Mouse (Mus musculus) hindbrain, embryonic 14.5 days (tissue): Measurements from ENCODE around the gene Nav1. TPM values are rescaled to one million over a fixed set of nuclear protein-coding genes. Genes with fewer than 3 reads are reported as not detected.

Experiments
- ATAC-seq: fragments of 200-750 bp; cut with Nextera tagmentation; 2 replicates; pipeline ENCODE4 v1.8.0; 2017; ENCODE audit warnings: moderate number of reproducible peaks, mild to moderate bottlenecking, moderate TSS enrichment, moderate library complexity; ENCODE audit not compliant: low FRiP score
- DNase-seq: peaks from one replicate; pipeline ENCODE4 v3.0.0-alpha.2; 2015; ENCODE audit warnings: low spot score
- H3K27ac ChIP-seq: fragments of 300-500 bp; sonication (generic); 2 replicates; pipeline ENCODE4 v1.5.1; 2014; ENCODE audit warnings: mild to moderate bottlenecking, moderate library complexity
- H3K27me3 ChIP-seq: fragments of 300-500 bp; sonication (generic); 2 replicates; pipeline ENCODE4 v1.6.1; 2014; ENCODE audit warnings: mild to moderate bottlenecking, low read length, mixed read lengths; ENCODE audit not compliant: control insufficient read depth, insufficient read depth
- H3K36me3 ChIP-seq: fragments of 300-500 bp; sonication (generic); replicated peaks from 2 replicates; pipeline ENCODE4 v1.6.1; 2014; ENCODE audit not compliant: control insufficient read depth, insufficient read depth
- H3K4me1 ChIP-seq: fragments of 300-500 bp; sonication (generic); replicated peaks from 2 replicates; pipeline ENCODE4 v1.6.1; 2014; ENCODE audit warnings: antibody characterized with exemption, low read length, mixed read lengths; ENCODE audit not compliant: control insufficient read depth, insufficient read depth
- H3K4me2 ChIP-seq: fragments of 300-500 bp; sonication (generic); replicated peaks from 2 replicates; pipeline ENCODE4 v1.6.1; 2014; ENCODE audit warnings: mild to moderate bottlenecking, moderate library complexity
- H3K4me3 ChIP-seq: fragments of 300-500 bp; sonication (generic); replicated peaks from 2 replicates; pipeline ENCODE4 v1.5.1; 2014; ENCODE audit warnings: mild to moderate bottlenecking, low read length
- H3K9ac ChIP-seq: fragments of 300-500 bp; sonication (generic); 2 replicates; pipeline ENCODE4 v1.6.1; 2014
- H3K9me3 ChIP-seq: fragments of 300-500 bp; sonication (generic); 2 replicates; pipeline ENCODE4 v1.6.1; 2016; ENCODE audit warnings: low read length; ENCODE audit not compliant: control insufficient read depth
- WGBS: fragments of 180-500 bp; shearing (Covaris S2); extraction: QIAGEN DNeasy Blood & Tissue Kit; methylation state at CpG from one replicate; pipeline ENCODE4 v1.1.7; 2014; 5-methylcytosine and 5-hydroxymethylcytosine counted together
- polyA plus RNA-seq: library from polyadenylated mRNA; unstranded; fragments of >200 nt; fragmentation: Nextera tagmentation; extraction: Ambion mirVana; gene quantifications from 2 replicates; pipeline ENCODE4 v1.2.1, GENCODE M21; 2014

Nav1 gene
- polyA plus RNA-seq, 1 experiment from 2014 or later: 60.2 TPM

- Histone ChIP-seq H3K9ac (no peak overlapping the region), H3K27ac (no peak overlapping the region), H3K4me2 (no peak overlapping the region), H3K4me1 (peaks cover 86% of the 10 kb centered on the region), H3K9me3 (no peaks in the 10 kb centered on the region), H3K4me3 (no peak overlapping the region), H3K36me3 (peaks cover 11% of the 10 kb centered on the region; the same call in 1 of the 2 replicates), H3K27me3 (no peaks in the 10 kb centered on the region)
- DNase-seq (no peak), ATAC-seq (no peak)
- WGBS: 68% methylated on average over 2 of the region's 2 CpGs
Measured at GRCm38 (mm10) chr1:135577793-135578192, 29.3 kb downstream of the Nav1 start.

- H3K4me1 ChIP-seq: peaks cover 65% of the 10 kb centered on the region
- peaks cover 11% of the 10 kb centered on the region; the same call in 1 of the 2 replicates for H3K36me3 ChIP-seq
- no peak overlapping the region for H3K4me3 ChIP-seq
- H3K9ac ChIP-seq: no peak overlapping the region
- DNase-seq: no peak
- H3K4me2 ChIP-seq: no peak overlapping the region
- ATAC-seq: no peak
- H3K9me3 ChIP-seq: no peaks in the 10 kb centered on the region
- WGBS: 91% methylated on average over 1 of the region's 1 CpGs
- H3K27me3 ChIP-seq: no peaks in the 10 kb centered on the region
- H3K27ac ChIP-seq: no peak overlapping the region
Measured at GRCm38 (mm10) chr1:135575393-135575792, 31.7 kb downstream of the Nav1 start.

- Histone ChIP-seq H3K27me3 (no peaks in the 10 kb centered on the region), H3K4me3 (no peak overlapping the region), H3K4me1 (peaks cover 57% of the 10 kb centered on the region), H3K27ac (no peak overlapping the region), H3K4me2 (no peak overlapping the region), H3K9ac (no peak overlapping the region), H3K9me3 (no peaks in the 10 kb centered on the region), H3K36me3 (peaks cover 11% of the 10 kb centered on the region; the same call in 1 of the 2 replicates)
- DNase-seq: no peak
- 84% methylated on average over 4 of the region's 4 CpGs for WGBS
- no peak for ATAC-seq
Measured at GRCm38 (mm10) chr1:135574451-135575208, 32.5 kb downstream of the Nav1 start.

GRCm38 (mm10) chr1:135572139-135572892, 34.8 kb downstream of the Nav1 start:
- 28% methylated on average over 4 of the region's 4 CpGs for WGBS
- Histone ChIP-seq H3K9me3 (no peaks in the 10 kb centered on the region), H3K36me3 (peaks cover 8% of the 10 kb centered on the region; the same call in 1 of the 2 replicates), H3K4me1 (peaks cover 34% of the 10 kb centered on the region), H3K9ac (no peak overlapping the region), H3K4me2 (no peak overlapping the region), H3K27ac (peak overlapping the region; percentile 63), H3K27me3 (no peaks in the 10 kb centered on the region), H3K4me3 (no peak overlapping the region)
- DNase-seq (no peak), ATAC-seq (no peak)

- WGBS: 78% methylated on average over 8 of the region's 8 CpGs
- H3K4me1 ChIP-seq: peaks cover 36% of the 10 kb centered on the region
- no peak for DNase-seq
Measured at GRCm38 (mm10) chr1:135568087-135568486, 39.0 kb downstream of the Nav1 start.

GRCm38 (mm10) chr1:135566611-135567010, 40.5 kb downstream of the Nav1 start:
- Histone ChIP-seq H3K4me1 (peaks cover 41% of the 10 kb centered on the region), H3K36me3 (no peaks in the 10 kb centered on the region; the same call in 1 of the 2 replicates), H3K4me3 (no peak overlapping the region), H3K4me2 (no peak overlapping the region), H3K27ac (no peak overlapping the region), H3K9ac (no peak overlapping the region), H3K27me3 (no peaks in the 10 kb centered on the region), H3K9me3 (no peaks in the 10 kb centered on the region)
- DNase-seq: no peak
- 82% methylated on average over 7 of the region's 7 CpGs for WGBS
- no peak for ATAC-seq

More at GRCm38 (mm10) chr1:135568087-135568486, 39.0 kb downstream of the Nav1 start:
- H3K9me3 ChIP-seq: no peaks in the 10 kb centered on the region
- no peak for ATAC-seq
- H3K27me3 ChIP-seq: no peaks in the 10 kb centered on the region
- H3K36me3 ChIP-seq: no peaks in the 10 kb centered on the region; the same call in 1 of the 2 replicates
- no peak overlapping the region for H3K4me2 ChIP-seq
- no peak overlapping the region for H3K9ac ChIP-seq
- H3K4me3 ChIP-seq: no peak overlapping the region
- H3K27ac ChIP-seq: no peak overlapping the region

GRCm38 (mm10) chr1:135565775-135566174, 41.3 kb downstream of the Nav1 start:
- Histone ChIP-seq H3K36me3 (no peaks in the 10 kb centered on the region; the same call in 1 of the 2 replicates), H3K4me3 (no peak overlapping the region), H3K27me3 (no peaks in the 10 kb centered on the region), H3K4me2 (0 out of 2 replicates have a peak overlapping the region, but pooled peaks have one; percentile 13), H3K9ac (no peak overlapping the region; the same call in 1 of the 2 replicates), H3K4me1 (peaks cover 48% of the 10 kb centered on the region), H3K27ac (peak overlapping the region; percentile 73), H3K9me3 (no peaks in the 10 kb centered on the region)
- WGBS: 65% methylated on average over 5 of the region's 5 CpGs
- DNase-seq (no peak), ATAC-seq (no peak)

- Histone ChIP-seq H3K4me1 (peaks cover 56% of the 10 kb centered on the region), H3K4me2 (peak overlapping the region; percentile 13; the same call in 1 of the 2 replicates), H3K27ac (peak overlapping the region; percentile 73), H3K36me3 (no peaks in the 10 kb centered on the region; the same call in 1 of the 2 replicates), H3K4me3 (no peak overlapping the region), H3K9ac (0 out of 2 replicates have a peak overlapping the region, but pooled peaks have one; percentile 18), H3K27me3 (no peaks in the 10 kb centered on the region), H3K9me3 (no peaks in the 10 kb centered on the region)
- 21% methylated on average over 10 of the region's 10 CpGs for WGBS
- DNase-seq: peak; percentile 56
- peak; percentile 71 for ATAC-seq
Measured at GRCm38 (mm10) chr1:135564660-135565519, 42.2 kb downstream of the Nav1 start.
